Mouse (Mus musculus): ENCODE data around the gene Rilpl1.

DNA sequence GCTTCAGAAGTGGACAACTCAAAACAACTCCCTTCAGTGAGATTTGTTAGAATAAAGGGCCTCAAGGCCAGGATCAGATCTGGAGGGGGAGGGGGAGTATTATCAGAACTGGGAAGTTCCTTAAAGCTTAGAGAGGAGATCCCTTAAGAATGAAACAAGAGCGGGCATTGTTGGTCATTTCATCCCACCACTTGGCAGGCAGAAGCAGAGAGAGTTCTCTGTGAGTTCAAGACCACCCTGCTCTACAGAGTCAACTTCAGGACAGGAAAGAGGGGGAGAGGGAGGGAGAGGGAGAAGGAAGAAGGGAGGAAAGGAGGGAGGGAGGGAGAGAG, 52.4 kb downstream of the Rilpl1 start:
- TF ChIP-seq CTCF (IDR thresholded peaks at IDR 0.05; ENCODE audit: low read depth, low read length), result no peak
- no peak for TF ChIP-seq POLR2A (IDR thresholded peaks at IDR 0.05; ENCODE audit: borderline replicate concordance, low read depth, low read length)

Measured in bone marrow macrophage, adult 2 months (primary cell).